Mouse (Mus musculus) spleen, postnatal 36 days (tissue): ENCODE data around the gene Cdca8.

Experiments
- DNase-seq, 2 experiments: peaks; one replicate each; pipeline ENCODE4 v3.0.0; 2022; ENCODE audit warnings: low spot score in 2 of 2, mixed read lengths in 1 of 2

Cdca8 gene

GRCm38 (mm10) chr4:124880599-124880998, 58.5 kb downstream of the Cdca8 start, which contains the start of gene Epha10:
Gene Epha10, plus strand, starts transcription at chr4:124880899.
- no peak for DNase-seq

- DNase-seq: no peak
These were observed 66.4 kb downstream of the Cdca8 start for GRCm38 (mm10) chr4:124872719-124873118.
